Mouse (Mus musculus) small intestine, adult 2 months (tissue): ENCODE measurements around the gene Rbm28.

Experiments
- CTCF ChIP-seq: fragments of 200-500 bp; IDR thresholded peaks from 2 replicates; pipeline ENCODE4 v1.5.1; 2012; ENCODE audit warnings: low read depth, mild to moderate bottlenecking, control low read depth, inconsistent platforms, low read length, moderate library complexity, mixed read lengths; ENCODE audit not compliant: insufficient replicate concordance, insufficient read length; ENCODE audit errors: extremely low read depth
- POLR2A ChIP-seq: fragments of 200-500 bp; IDR thresholded peaks from 2 replicates; pipeline ENCODE4 v1.6.1; 2012; ENCODE audit warnings: low read depth, mild to moderate bottlenecking, control low read depth, inconsistent platforms, low read length, moderate library complexity

DNA sequence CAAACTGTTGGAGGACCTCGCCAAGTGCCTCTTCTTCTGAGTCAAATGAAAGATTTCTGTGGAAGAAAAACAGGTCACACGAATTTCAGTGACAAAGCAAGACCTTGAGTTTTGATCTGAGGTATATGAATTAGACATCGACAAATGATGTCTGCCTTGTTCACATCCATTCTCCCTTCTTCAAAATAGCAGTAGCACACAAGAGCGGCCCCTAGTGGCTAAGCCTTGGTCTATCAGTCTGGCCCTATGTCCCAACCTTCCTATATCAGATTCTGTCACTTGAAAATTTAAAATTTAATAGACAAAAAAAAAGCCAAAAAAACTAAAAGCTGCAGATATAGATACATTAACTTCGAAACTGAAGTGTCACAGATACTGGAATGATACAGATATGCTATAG lies 21.2 kb downstream of the Rbm28 start:
- TF ChIP-seq CTCF, result no peak; the same call in 1 of the 2 replicates
- no peak for TF ChIP-seq POLR2A
